Mouse (Mus musculus) spleen, adult 2 months (tissue): ENCODE measurements around the gene Plekhh1.

Source experiments
- CTCF ChIP-seq: fragments of 200-500 bp; IDR thresholded peaks from 2 replicates; pipeline ENCODE4 v1.5.1; 2011; ENCODE audit warnings: mild to moderate bottlenecking, inconsistent platforms; ENCODE audit not compliant: insufficient read depth, insufficient read length, insufficient replicate concordance; ENCODE audit errors: extremely low read depth
- POLR2A ChIP-seq: fragments of 200-500 bp; IDR thresholded peaks from 2 replicates; pipeline ENCODE4 v1.6.1; 2011; ENCODE audit warnings: low read depth, low read length, inconsistent platforms

GRCm38 (mm10) chr12:79103773-79104172, 74.8 kb downstream of the Plekhh1 start:
- no peak for TF ChIP-seq POLR2A
- no peak for TF ChIP-seq CTCF
